Mouse (Mus musculus): ENCODE results near the gene Adgre5. TPM values are rescaled to one million over a fixed set of nuclear protein-coding genes. Genes with fewer than 3 reads are reported as not detected.

The Adgre5 gene
- polyA plus RNA-seq, 1 experiment from 2014 or later: 11.8 TPM

DNA sequence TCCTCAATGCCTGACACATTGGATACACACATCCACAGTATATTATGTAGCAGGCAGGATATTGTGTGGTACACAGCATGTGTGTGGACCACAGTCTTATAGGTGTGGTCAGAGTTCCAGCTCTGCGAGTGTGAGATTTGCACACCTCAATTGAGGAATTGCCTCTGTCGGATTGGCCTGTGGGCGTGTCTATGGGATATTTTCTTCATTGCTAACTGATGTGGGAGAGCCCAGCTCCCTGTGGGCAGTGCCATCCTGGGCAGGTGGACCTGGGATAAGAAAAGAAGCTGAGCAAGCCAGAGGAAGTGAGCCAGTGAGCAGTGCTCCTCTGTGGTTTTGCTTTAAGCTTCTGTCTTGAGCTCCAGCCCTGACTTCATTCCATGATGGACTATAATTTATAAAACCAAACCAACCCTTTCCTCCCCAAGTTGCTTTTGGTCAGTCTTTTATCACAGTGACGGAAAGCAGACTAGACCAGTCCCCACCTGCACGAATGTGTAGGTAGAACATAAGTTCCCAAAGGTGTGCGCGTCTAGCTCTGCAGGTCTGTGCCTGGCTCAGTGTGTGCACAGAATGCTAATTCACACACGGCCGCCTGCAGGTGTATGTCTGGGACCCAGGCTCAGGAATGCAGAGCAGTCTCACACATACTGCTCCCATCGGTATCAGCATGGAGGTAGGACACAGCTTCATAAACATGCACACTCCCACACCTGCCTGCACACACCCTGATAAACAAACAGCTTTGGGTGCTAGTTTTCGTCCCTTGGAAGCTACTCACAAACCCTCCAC lies 46.6 kb downstream of the Adgre5 start:
- Histone ChIP-seq H3K27me3 (ENCODE audit: insufficient read depth, poor library complexity, severe bottlenecking) (no peaks in the 10 kb centered on the region), H3K4me1 (peaks cover 39% of the 10 kb centered on the region), H3K36me3 (peaks cover 35% of the 10 kb centered on the region), H3K9me3 (no peaks in the 10 kb centered on the region), H3K4me3 (no peak overlapping the region), H3K27ac (no peak overlapping the region)
- DNase-seq (ENCODE audit: low spot score): no peak
- WGBS: 85% methylated on average over 11 of the region's 11 CpGs

GRCm38 (mm10) chr8:83693609-83694236 lies 47.4 kb downstream of the Adgre5 start:
- Histone ChIP-seq H3K4me1 (peaks cover 33% of the 10 kb centered on the region), H3K36me3 (peaks cover 37% of the 10 kb centered on the region), H3K4me3 (no peak overlapping the region), H3K9me3 (no peaks in the 10 kb centered on the region), H3K27ac (0 out of 2 replicates have a peak overlapping the region, but pooled peaks have one; percentile 22), H3K27me3 (ENCODE audit: insufficient read depth, poor library complexity, severe bottlenecking) (no peaks in the 10 kb centered on the region)
- no peak for DNase-seq (ENCODE audit: low spot score)
- 75% methylated on average over 10 of the region's 10 CpGs for WGBS

- no peak for DNase-seq (ENCODE audit: low spot score)
- peaks cover 6% of the 10 kb centered on the region; the same call in 1 of the 2 replicates for H3K4me1 ChIP-seq
- no peaks in the 10 kb centered on the region for H3K27me3 ChIP-seq (ENCODE audit: insufficient read depth, poor library complexity, severe bottlenecking)
- H3K27ac ChIP-seq: no peak overlapping the region
- H3K9me3 ChIP-seq: no peaks in the 10 kb centered on the region
- H3K36me3 ChIP-seq: peaks cover 72% of the 10 kb centered on the region
- H3K4me3 ChIP-seq: no peak overlapping the region
- 88% methylated on average over 6 of the region's 6 CpGs for WGBS
Observed at GRCm38 (mm10) chr8:83689264-83689663, 51.9 kb downstream of the Adgre5 start.

DNA sequence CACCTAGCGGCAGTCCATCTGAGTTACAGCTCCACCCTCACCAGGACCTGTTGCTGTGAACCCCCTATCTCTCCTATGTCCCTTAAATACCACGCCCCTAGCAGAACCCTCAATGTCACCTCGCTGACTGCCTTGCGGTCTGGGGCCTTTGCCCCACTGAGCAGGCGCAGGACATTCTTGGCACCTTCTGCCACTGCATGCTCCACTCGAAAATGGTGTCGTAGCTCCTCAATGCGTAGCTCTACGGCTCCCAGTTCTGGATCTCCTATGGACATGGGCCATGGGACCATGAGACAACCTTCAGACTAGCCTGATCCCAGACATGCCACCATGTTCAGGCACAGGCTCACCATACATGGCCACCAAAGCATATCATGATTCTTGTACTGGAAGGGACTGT lies 56.6 kb downstream of the Adgre5 start:
- H3K27me3 ChIP-seq (ENCODE audit: insufficient read depth, poor library complexity, severe bottlenecking): no peaks in the 10 kb centered on the region
- no peak for DNase-seq (ENCODE audit: low spot score)
- H3K4me3 ChIP-seq: no peak overlapping the region
- H3K36me3 ChIP-seq: peaks cover 79% of the 10 kb centered on the region
- WGBS: 81% methylated on average over 9 of the region's 9 CpGs
- no peak overlapping the region for H3K27ac ChIP-seq
- H3K9me3 ChIP-seq: no peaks in the 10 kb centered on the region
- peaks cover 21% of the 10 kb centered on the region for H3K4me1 ChIP-seq

DNA sequence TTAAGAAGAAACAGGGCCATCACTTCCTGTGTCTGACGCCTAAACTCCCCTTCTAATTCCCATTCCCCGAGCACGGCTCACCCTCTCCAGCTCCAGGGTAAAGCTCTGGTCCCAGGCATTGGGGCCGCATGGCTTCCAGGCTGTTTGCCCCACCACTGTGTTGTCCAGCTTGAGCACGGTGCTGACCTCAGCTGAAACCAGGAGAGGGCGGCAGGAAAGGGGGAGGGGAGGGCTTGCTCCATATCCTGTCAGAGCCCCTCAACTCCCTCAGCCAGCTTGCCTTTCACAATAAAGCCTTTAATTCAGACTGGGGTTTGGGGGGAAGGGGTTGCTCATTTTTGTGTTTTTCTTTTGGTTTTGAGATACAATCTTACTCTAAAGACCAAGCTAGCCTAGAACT lies 60.0 kb downstream of the Adgre5 start:
- DNase-seq (ENCODE audit: low spot score): no peak
- Histone ChIP-seq H3K27me3 (ENCODE audit: insufficient read depth, poor library complexity, severe bottlenecking) (no peaks in the 10 kb centered on the region), H3K4me3 (no peak overlapping the region), H3K36me3 (peaks cover 95% of the 10 kb centered on the region), H3K9me3 (no peaks in the 10 kb centered on the region), H3K27ac (peak overlapping the region; percentile 59), H3K4me1 (peaks cover 27% of the 10 kb centered on the region)
- WGBS: 18% methylated on average over 6 of the region's 6 CpGs

GRCm38 (mm10) chr8:83680603-83681002 lies 60.5 kb downstream of the Adgre5 start:
- WGBS: 87% methylated on average over 5 of the region's 5 CpGs
- peak overlapping the region; percentile 59 for H3K27ac ChIP-seq
- no peak overlapping the region for H3K4me3 ChIP-seq

DNA sequence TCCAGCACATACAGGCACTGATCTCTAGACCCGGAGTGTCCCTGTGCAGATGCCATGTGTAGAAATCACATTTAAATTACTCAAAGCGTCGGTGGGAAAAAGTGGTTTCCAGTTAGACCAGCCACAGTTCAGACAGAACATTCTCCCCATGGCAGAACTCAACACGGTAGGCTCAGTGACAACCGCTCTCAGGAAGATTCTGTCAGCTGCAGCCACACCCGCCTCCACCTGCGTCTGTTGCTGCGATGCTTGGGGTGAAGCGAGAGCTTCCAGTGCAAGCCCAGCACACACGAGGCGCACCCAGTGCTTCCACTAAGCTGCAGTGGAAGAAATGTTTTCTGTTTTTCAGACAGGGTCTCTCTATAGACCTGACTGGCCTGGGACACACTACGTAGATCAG lies 61.3 kb downstream of the Adgre5 start:
- peaks cover 27% of the 10 kb centered on the region for H3K4me1 ChIP-seq
- H3K36me3 ChIP-seq: peaks cover 86% of the 10 kb centered on the region
- no peak overlapping the region for H3K27ac ChIP-seq
- 88% methylated on average over 12 of the region's 12 CpGs for WGBS
- no peaks in the 10 kb centered on the region for H3K27me3 ChIP-seq (ENCODE audit: insufficient read depth, poor library complexity, severe bottlenecking)
- no peak for DNase-seq (ENCODE audit: low spot score)
- H3K4me3 ChIP-seq: no peak overlapping the region
- no peaks in the 10 kb centered on the region for H3K9me3 ChIP-seq

More at GRCm38 (mm10) chr8:83680603-83681002, 60.5 kb downstream of the Adgre5 start:
- no peaks in the 10 kb centered on the region for H3K9me3 ChIP-seq
- H3K4me1 ChIP-seq: peaks cover 27% of the 10 kb centered on the region
- no peak for DNase-seq (ENCODE audit: low spot score)
- no peaks in the 10 kb centered on the region for H3K27me3 ChIP-seq (ENCODE audit: insufficient read depth, poor library complexity, severe bottlenecking)
- peaks cover 93% of the 10 kb centered on the region for H3K36me3 ChIP-seq

DNA sequence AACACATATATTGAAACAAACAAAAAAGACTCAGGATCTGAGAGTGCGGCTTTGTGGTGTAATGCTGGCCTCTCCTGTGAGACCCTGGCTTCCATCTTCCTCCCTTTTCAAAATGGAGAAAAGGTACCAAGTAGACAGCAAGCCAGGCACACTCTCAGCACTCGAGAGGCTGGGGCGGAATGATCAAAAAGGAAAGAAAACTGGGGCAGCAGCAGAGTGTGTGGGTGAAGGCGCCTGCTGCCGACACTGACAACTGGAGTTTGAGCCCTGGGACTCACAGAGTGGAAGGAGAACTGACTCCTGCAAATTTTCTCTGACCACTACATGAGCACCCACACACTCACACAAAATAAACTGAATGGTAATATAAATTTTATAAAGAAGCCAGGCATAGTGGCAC lies 66.6 kb downstream of the Adgre5 start:
- Histone ChIP-seq H3K9me3 (no peaks in the 10 kb centered on the region), H3K4me1 (peaks cover 22% of the 10 kb centered on the region), H3K27me3 (ENCODE audit: insufficient read depth, poor library complexity, severe bottlenecking) (no peaks in the 10 kb centered on the region), H3K36me3 (peaks cover 79% of the 10 kb centered on the region), H3K27ac (no peak overlapping the region), H3K4me3 (no peak overlapping the region)
- DNase-seq (ENCODE audit: low spot score): no peak
- WGBS: 87% methylated on average over 5 of the region's 5 CpGs

Small RNAs within 50 kb of the gene (microRNA-seq; reads per million reads assigned to microRNA genes)
- gene Mir1668: not detected

Other genes with a start within 250 kb of the Adgre5 start
- gene Olfr370, start 205.5 kb downstream of the Adgre5 start, polyA plus RNA-seq (2016; fragmentation: Nextera tagmentation; extraction: Ambion mirVana): not detected in 2 replicates
- 479 and 560 TPM in 2 replicates for gene Ndufb7, start 174.7 kb downstream of the Adgre5 start, polyA plus RNA-seq (2016; fragmentation: Nextera tagmentation; extraction: Ambion mirVana)
- gene Tecr, start 133.4 kb downstream of the Adgre5 start, polyA plus RNA-seq (2016; fragmentation: Nextera tagmentation; extraction: Ambion mirVana): 568 and 608 TPM in 2 replicates
- gene Dnajb1, start 133.1 kb downstream of the Adgre5 start, polyA plus RNA-seq (2016; fragmentation: Nextera tagmentation; extraction: Ambion mirVana): 51.9 and 71.5 TPM in 2 replicates
- 204 and 214 TPM in 2 replicates for gene Gipc1, start 88.6 kb downstream of the Adgre5 start, polyA plus RNA-seq (2016; fragmentation: Nextera tagmentation; extraction: Ambion mirVana)
- 0.36 and 0.46 TPM in 2 replicates for gene Ptger1, start 74.6 kb downstream of the Adgre5 start, polyA plus RNA-seq (2016; fragmentation: Nextera tagmentation; extraction: Ambion mirVana)
- gene Pkn1, start 42.1 kb downstream of the Adgre5 start, polyA plus RNA-seq (2016; fragmentation: Nextera tagmentation; extraction: Ambion mirVana): 21.5 and 23.2 TPM in 2 replicates
- gene Ddx39, start 26.1 kb downstream of the Adgre5 start, polyA plus RNA-seq (2016; fragmentation: Nextera tagmentation; extraction: Ambion mirVana): 221 and 253 TPM in 2 replicates
- 8.5 and 12.0 TPM in 2 replicates for gene Adgrl1, start 158.8 kb upstream of the Adgre5 start, polyA plus RNA-seq (2016; fragmentation: Nextera tagmentation; extraction: Ambion mirVana)
- gene Gm10644, start 213.9 kb upstream of the Adgre5 start, polyA plus RNA-seq (2016; fragmentation: Nextera tagmentation; extraction: Ambion mirVana): 0.41 and 0.86 TPM in 2 replicates
- gene Asf1b, start 214.2 kb upstream of the Adgre5 start, polyA plus RNA-seq (2016; fragmentation: Nextera tagmentation; extraction: Ambion mirVana): 71.5 and 80.8 TPM in 2 replicates
- 157 and 160 TPM in 2 replicates for gene Prkaca, start 231.7 kb upstream of the Adgre5 start, polyA plus RNA-seq (2016; fragmentation: Nextera tagmentation; extraction: Ambion mirVana)

Data from heart, embryonic 10.5 days (tissue).